Mouse (Mus musculus) layer of hippocampus, postnatal 36 days (tissue): ENCODE data around the gene Pnisr. TPM values are rescaled to one million over a fixed set of nuclear protein-coding genes. Genes with fewer than 3 reads are reported as not detected.

Experiments used
- DNase-seq, 2 experiments: peaks; one replicate each; pipeline ENCODE4 v3.0.0; 2022
- total RNA-seq, 2 experiments: library from RNA; stranded (reverse); gene quantifications; 2 replicates each; pipeline ENCODE4 v1.2.3; 2021

Gene Pnisr
- total RNA-seq = 100 to 1,000 TPM; 195 to 242 TPM

DNA sequence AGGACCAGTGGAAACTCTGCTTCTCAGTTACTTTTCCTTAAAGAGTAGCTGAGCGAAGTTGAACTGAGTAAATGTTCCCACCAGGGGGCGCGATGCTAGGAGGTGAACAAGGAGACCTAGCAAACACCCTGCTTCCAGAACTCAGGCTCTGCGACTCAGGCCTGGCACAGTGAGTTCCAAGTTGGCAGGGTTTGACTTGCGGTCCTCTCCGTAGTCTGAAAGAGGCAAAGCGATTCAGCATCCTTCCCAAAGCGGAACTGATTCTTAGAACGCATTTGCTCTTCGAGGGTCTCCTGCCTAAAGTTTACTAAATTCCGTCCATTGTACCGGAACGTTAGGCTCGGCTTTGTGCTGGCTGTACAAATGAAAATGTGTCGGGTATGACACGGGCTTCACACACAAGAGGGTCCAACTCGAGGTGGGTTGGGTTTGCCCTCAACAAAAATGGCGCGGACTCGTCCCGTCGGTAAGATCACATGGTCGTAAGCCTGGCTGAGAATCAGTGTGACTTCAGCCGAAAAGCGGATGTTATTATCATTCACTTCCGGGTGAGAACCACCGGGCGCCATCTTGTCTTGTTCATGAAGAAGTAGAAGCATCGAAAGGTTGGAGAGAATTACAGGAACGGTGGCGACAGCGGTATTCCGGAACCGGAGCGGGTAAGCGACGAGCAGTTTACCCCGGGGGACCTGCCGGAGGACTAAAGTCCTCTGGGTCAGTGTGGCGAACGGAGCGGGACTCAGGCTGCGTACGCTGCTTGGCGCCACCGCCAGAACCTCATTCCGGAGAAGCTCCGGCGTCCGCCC lies at the start of gene Pnisr:
TSS of gene Pnisr (plus strand) at position 103 of the 806 bp plus-strand sequence.
- DNase-seq = peak; percentile 90 to 91

- DNase-seq = no peak
These were observed 46.4 kb upstream of the Pnisr start for GRCm38 (mm10) chr4:21801013-21801412.

- DNase-seq = no peak
These were observed 45.8 kb upstream of the Pnisr start for GRCm38 (mm10) chr4:21801620-21802019.

GRCm38 (mm10) chr4:21807204-21807603 lies 40.2 kb upstream of the Pnisr start:
- DNase-seq = no peak

DNA sequence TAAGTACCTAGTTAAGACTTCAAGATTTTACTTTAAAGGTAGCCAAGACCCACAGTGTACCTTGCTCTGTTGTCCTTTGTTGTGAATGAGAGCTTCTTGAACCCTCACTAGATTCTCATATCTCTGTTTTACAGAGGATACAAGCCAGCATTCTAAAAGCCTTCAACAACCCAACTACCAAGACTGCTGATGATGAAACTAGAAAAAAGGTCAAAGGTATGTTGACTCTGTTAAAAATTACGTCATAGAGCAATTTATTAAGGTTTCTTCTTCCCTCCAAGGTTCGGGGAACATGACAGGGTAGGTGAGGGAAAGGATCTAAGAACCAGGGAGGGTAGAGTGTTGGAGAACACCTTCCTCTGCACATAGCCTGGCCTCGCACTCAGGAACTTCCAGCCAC lies 36.8 kb upstream of the Pnisr start:
- no peak for DNase-seq

GRCm38 (mm10) chr4:21812635-21813034 lies 34.7 kb upstream of the Pnisr start:
- no peak for DNase-seq

DNA sequence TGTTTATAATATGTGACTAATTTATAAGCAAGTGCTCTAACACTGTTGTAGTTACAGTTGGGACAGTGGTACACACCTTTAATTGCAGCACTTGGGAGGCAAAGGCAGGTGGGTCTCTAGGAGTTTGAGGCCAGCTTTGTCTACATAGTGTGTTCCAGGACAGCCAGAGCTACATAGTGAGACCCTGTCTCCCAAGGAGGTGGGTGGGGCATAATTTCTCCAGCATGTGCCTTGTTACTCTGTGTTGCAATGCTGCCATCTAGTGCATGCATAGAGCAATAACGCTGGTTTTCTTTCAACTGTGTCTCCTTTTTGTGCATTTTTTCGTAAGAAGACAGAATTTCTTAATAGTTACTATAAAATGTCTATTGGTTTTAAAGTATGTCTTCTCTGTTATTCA lies 33.4 kb upstream of the Pnisr start:
- DNase-seq = peak; percentile 10 to 31

GRCm38 (mm10) chr4:21826616-21827015 lies 20.8 kb upstream of the Pnisr start:
- DNase-seq = no peak

DNA sequence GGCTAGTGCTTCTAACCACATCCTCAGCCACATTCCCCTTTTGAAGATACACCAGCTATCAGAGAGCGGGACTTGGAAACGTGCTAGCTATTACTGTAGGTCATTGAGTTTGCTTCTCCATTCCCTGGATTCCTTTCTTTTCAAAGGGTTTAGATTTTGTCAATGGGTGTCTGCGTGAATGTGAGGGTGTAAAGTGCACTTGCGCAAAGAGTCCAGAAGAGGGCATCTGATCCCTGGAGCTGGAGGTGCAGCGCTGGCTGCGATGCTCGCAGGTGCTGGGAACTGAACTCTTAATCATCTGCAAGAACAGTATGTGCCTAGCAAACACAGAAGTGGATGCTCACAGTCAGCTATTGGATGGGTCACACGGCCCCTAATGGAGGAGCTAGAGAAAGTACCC lies 14.5 kb upstream of the Pnisr start:
- no peak for DNase-seq

DNA sequence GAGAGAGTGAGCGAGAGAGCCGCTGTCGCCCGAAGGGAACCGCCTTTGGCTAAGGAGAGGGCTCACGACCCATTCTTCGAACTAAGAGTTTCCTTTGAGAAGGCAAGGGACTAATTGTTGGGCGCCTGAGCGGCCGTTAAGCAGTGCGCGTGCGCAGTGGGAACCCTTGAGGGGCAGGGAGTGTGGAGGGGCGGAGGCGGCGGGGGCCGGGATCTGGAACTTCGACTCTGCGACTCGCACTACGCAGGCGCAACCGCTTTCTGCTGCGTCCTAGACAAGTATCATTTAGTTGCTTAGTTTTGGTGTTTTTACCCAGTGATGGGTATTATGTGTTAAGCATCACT lies 876 bp downstream of the Pnisr start:
- peak; percentile 89 to 91 for DNase-seq

DNA sequence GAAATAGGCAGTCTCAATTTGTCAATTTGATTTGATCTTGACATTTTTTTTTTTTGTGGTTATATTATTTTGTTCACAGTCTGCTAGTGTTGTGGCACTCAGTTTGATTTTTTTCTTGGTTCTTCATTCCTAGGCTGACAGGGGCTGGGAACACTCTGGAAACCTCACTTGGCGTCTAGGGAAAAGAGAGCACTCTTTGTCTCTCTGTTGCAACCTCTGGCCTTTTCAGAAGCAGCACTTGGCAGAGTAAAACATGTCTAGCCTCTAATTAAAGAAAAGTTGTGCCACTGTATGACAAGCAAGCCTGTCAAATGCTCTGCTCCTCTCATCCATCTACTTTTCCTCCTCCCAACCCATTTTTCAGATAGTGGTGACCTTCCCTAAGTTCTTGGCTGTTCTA lies 10.1 kb downstream of the Pnisr start:
- no peak for DNase-seq

DNA sequence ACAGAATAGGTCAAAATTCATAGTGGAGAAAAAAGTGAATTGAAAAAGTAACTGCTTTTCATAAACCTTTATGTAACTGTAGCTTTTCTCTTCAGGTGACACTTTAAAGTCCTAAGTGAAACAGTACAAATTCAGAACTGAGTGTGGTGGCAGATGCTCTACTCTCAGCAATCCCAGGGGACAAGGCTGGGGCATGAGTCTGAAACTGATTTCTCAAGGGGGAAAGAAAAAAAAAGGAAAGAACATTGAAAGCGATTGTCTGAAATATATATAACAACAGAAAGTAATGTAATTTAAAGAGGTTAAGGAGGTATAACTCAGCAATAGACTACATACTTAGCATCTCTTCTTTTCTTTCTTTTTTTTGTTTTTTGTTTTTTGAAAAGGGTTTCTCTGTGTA lies 17.8 kb downstream of the Pnisr start:
- no peak for DNase-seq

GRCm38 (mm10) chr4:21878776-21879175 lies 31.4 kb downstream of the Pnisr start:
- no peak for DNase-seq

GRCm38 (mm10) chr4:21879565-21880220 lies 32.3 kb downstream of the Pnisr start, which contains the start of gene Coq3:
Gene Coq3, plus strand, starts transcription at chr4:21879673.
- peak; percentile 88 to 89 for DNase-seq

- DNase-seq = no peak
These were observed 35.4 kb downstream of the Pnisr start for GRCm38 (mm10) chr4:21882806-21883205.

- no peak for DNase-seq
These were observed 38.4 kb downstream of the Pnisr start for GRCm38 (mm10) chr4:21885831-21886230.

Other genes starting within 250 kb of the Pnisr start
- not detected for gene Prdm13, start 161.6 kb upstream of the Pnisr start, total RNA-seq
- 10 to 100 TPM; 39.3 to 42.2 TPM for gene Ccnc, start 119.9 kb upstream of the Pnisr start, total RNA-seq
- gene Usp45, start 80.4 kb upstream of the Pnisr start, total RNA-seq = 10 to 100 TPM; 51.2 to 58.8 TPM
- 10 to 100 TPM; 25.4 to 26.7 TPM for gene Tstd3, start 80.4 kb upstream of the Pnisr start, total RNA-seq
- gene Coq3, start 32.1 kb downstream of the Pnisr start, total RNA-seq = 10 to 100 TPM in 1 of 2 experiments, 1 to 10 TPM in 1; 10.0 to 12.7 TPM
- gene Faxc, start 83.7 kb downstream of the Pnisr start, total RNA-seq = 10 to 100 TPM; 51.1 to 53.7 TPM